Mouse (Mus musculus) limb, embryonic 11.5 days (tissue): ENCODE results near the gene Foxg1. TPM values are rescaled to one million over a fixed set of nuclear protein-coding genes. Genes with fewer than 3 reads are reported as not detected.
A peak's percentile ranks its signal among the peaks of the same experiment; 100 is the strongest.

Source experiments
- ATAC-seq: fragments of 200-750 bp; cut with Nextera tagmentation; 2 replicates; pipeline ENCODE4 v1.8.0; 2017; ENCODE audit warnings: low read depth; ENCODE audit not compliant: insufficient number of reproducible peaks, low FRiP score, low TSS enrichment
- DNase-seq: peaks from one replicate; pipeline ENCODE4 v3.0.0-alpha.2; 2015; ENCODE audit warnings: low spot score
- H3K27ac ChIP-seq: fragments of 300-500 bp; sonication (generic); replicated peaks from 2 replicates; pipeline ENCODE4 v1.5.1; 2014; ENCODE audit warnings: low read depth, mild to moderate bottlenecking, low read length
- H3K27me3 ChIP-seq: fragments of 300-500 bp; sonication (generic); 2 replicates; pipeline ENCODE4 v1.6.1; 2014; ENCODE audit warnings: mild to moderate bottlenecking, low read length, mixed read lengths; ENCODE audit not compliant: control insufficient read depth, insufficient read depth
- H3K36me3 ChIP-seq: fragments of 300-500 bp; sonication (generic); 2 replicates; pipeline ENCODE4 v1.6.1; 2014; ENCODE audit warnings: mild to moderate bottlenecking, low read length, moderate library complexity, mixed read lengths; ENCODE audit not compliant: control insufficient read depth, insufficient read depth
- H3K4me1 ChIP-seq: fragments of 300-500 bp; sonication (generic); 2 replicates; pipeline ENCODE4 v1.6.1; 2014; ENCODE audit warnings: low read length, mixed read lengths; ENCODE audit not compliant: control insufficient read depth, insufficient read depth
- H3K4me2 ChIP-seq: fragments of 300-500 bp; sonication (generic); 2 replicates; pipeline ENCODE4 v1.6.1; 2014; ENCODE audit warnings: low read depth, mild to moderate bottlenecking, moderate library complexity; ENCODE audit not compliant: severe bottlenecking
- H3K4me3 ChIP-seq: fragments of 300-500 bp; sonication (generic); 2 replicates; pipeline ENCODE4 v1.5.1; 2014; ENCODE audit warnings: low read depth, low read length
- H3K9ac ChIP-seq: fragments of 300-500 bp; sonication (generic); 2 replicates; pipeline ENCODE4 v1.6.1; 2014; ENCODE audit warnings: mild to moderate bottlenecking, low read length
- H3K9me3 ChIP-seq: fragments of 300-500 bp; sonication (generic); 2 replicates; pipeline ENCODE4 v1.6.1; 2016; ENCODE audit warnings: low read length; ENCODE audit not compliant: control insufficient read depth
- WGBS: fragments of 180-500 bp; shearing (Covaris S2); extraction: QIAGEN DNeasy Blood & Tissue Kit; methylation state at CpG from one replicate; pipeline ENCODE4 v1.1.7; 2014; 5-methylcytosine and 5-hydroxymethylcytosine counted together
- polyA plus RNA-seq: library from polyadenylated mRNA; unstranded; fragments of >200 nt; fragmentation: Nextera tagmentation; extraction: Ambion mirVana; gene quantifications from 2 replicates; pipeline ENCODE4 v1.2.1, GENCODE M21; 2014

Gene Foxg1
- polyA plus RNA-seq, 1 experiment from 2014 or later, result not detected

- Histone ChIP-seq H3K4me2 (no peak overlapping the region), H3K27ac (no peak overlapping the region), H3K4me1 (0 out of 2 replicates have a peak, but pooled peaks cover 2% of the 10 kb centered on the region), H3K36me3 (no peaks in the 10 kb centered on the region), H3K4me3 (no peak overlapping the region), H3K27me3 (peaks cover 63% of the 10 kb centered on the region), H3K9me3 (no peaks in the 10 kb centered on the region), H3K9ac (no peak overlapping the region)
- no peak for DNase-seq
- 20% methylated on average over 4 of the region's 4 CpGs for WGBS
- ATAC-seq, result no peak
Measured at GRCm38 (mm10) chr12:49397443-49398162, 15.1 kb downstream of the Foxg1 start.

GRCm38 (mm10) chr12:49398163-49398540 is 15.7 kb downstream of the Foxg1 start:
- no peak for DNase-seq
- H3K4me3 ChIP-seq, result no peak overlapping the region
- no peaks in the 10 kb centered on the region for H3K36me3 ChIP-seq
- no peaks in the 10 kb centered on the region for H3K9me3 ChIP-seq
- H3K9ac ChIP-seq, result no peak overlapping the region
- no peak overlapping the region for H3K4me2 ChIP-seq
- H3K4me1 ChIP-seq, result 0 out of 2 replicates have a peak, but pooled peaks cover 2% of the 10 kb centered on the region
- no peak for ATAC-seq
- peaks cover 63% of the 10 kb centered on the region for H3K27me3 ChIP-seq
- H3K27ac ChIP-seq, result no peak overlapping the region

GRCm38 (mm10) chr12:49398636-49399035 is 16.2 kb downstream of the Foxg1 start:
- Histone ChIP-seq H3K4me1 (0 out of 2 replicates have a peak, but pooled peaks cover 2% of the 10 kb centered on the region), H3K27me3 (peaks cover 65% of the 10 kb centered on the region), H3K27ac (no peak overlapping the region), H3K36me3 (no peaks in the 10 kb centered on the region), H3K4me2 (no peak overlapping the region), H3K9ac (no peak overlapping the region), H3K9me3 (no peaks in the 10 kb centered on the region), H3K4me3 (no peak overlapping the region)
- DNase-seq (no peak), ATAC-seq (no peak)
- 22% methylated on average over 3 of the region's 3 CpGs for whole genome bisulfite sequencing

- Histone ChIP-seq H3K4me3 (no peak overlapping the region), H3K27ac (no peak overlapping the region), H3K4me2 (no peak overlapping the region), H3K36me3 (no peaks in the 10 kb centered on the region), H3K9me3 (no peaks in the 10 kb centered on the region), H3K4me1 (0 out of 2 replicates have a peak, but pooled peaks cover 2% of the 10 kb centered on the region), H3K9ac (no peak overlapping the region), H3K27me3 (peaks cover 60% of the 10 kb centered on the region)
- WGBS, result 7% methylated on average over 1 of the region's 1 CpGs
- ATAC-seq (no peak), DNase-seq (no peak)
Measured at GRCm38 (mm10) chr12:49399611-49400010, 17.2 kb downstream of the Foxg1 start.

- Histone ChIP-seq H3K9ac (no peak overlapping the region), H3K27me3 (peaks cover 54% of the 10 kb centered on the region), H3K4me2 (no peak overlapping the region), H3K9me3 (no peaks in the 10 kb centered on the region), H3K36me3 (no peaks in the 10 kb centered on the region), H3K4me1 (0 out of 2 replicates have a peak, but pooled peaks cover 2% of the 10 kb centered on the region), H3K4me3 (no peak overlapping the region), H3K27ac (no peak overlapping the region)
- no peak for ATAC-seq
- DNase-seq, result peak; percentile 32
- 5% methylated on average over 9 of the region's 9 CpGs for WGBS
Measured at GRCm38 (mm10) chr12:49400036-49400852, 17.8 kb downstream of the Foxg1 start.

- Histone ChIP-seq H3K27ac (no peak overlapping the region), H3K9me3 (no peaks in the 10 kb centered on the region), H3K4me1 (0 out of 2 replicates have a peak, but pooled peaks cover 2% of the 10 kb centered on the region), H3K27me3 (peaks cover 51% of the 10 kb centered on the region), H3K4me2 (peak overlapping the region; percentile 78), H3K4me3 (peak overlapping the region; percentile 34; the same call in 1 of the 2 replicates), H3K36me3 (no peaks in the 10 kb centered on the region), H3K9ac (no peak overlapping the region)
- DNase-seq, result no peak
- ATAC-seq, result peak; percentile 75
- under 1% methylated on average over 8 of the region's 8 CpGs for WGBS
Measured at GRCm38 (mm10) chr12:49400853-49401118, 18.3 kb downstream of the Foxg1 start.

- WGBS, result under 1% methylated on average over 68 of the region's 68 CpGs
- no peak overlapping the region for H3K27ac ChIP-seq
Measured at GRCm38 (mm10) chr12:49401119-49401795, 18.8 kb downstream of the Foxg1 start.

GRCm38 (mm10) chr12:49401796-49402130 is 19.3 kb downstream of the Foxg1 start:
- Histone ChIP-seq H3K36me3 (no peaks in the 10 kb centered on the region), H3K27me3 (peaks cover 47% of the 10 kb centered on the region), H3K27ac (no peak overlapping the region), H3K9me3 (no peaks in the 10 kb centered on the region), H3K4me1 (0 out of 2 replicates have a peak, but pooled peaks cover 2% of the 10 kb centered on the region), H3K4me2 (peak overlapping the region; percentile 78), H3K9ac (no peak overlapping the region), H3K4me3 (peak overlapping the region; percentile 34)
- DNase-seq (no peak), ATAC-seq (no peak)
- 0% methylated on average over 5 of the region's 5 CpGs for WGBS

More at GRCm38 (mm10) chr12:49401119-49401795, 18.8 kb downstream of the Foxg1 start:
- ATAC-seq (peak; percentile 84), DNase-seq (peak; percentile 65)
- Histone ChIP-seq H3K9ac (peak overlapping the region; percentile 51), H3K4me1 (0 out of 2 replicates have a peak, but pooled peaks cover 2% of the 10 kb centered on the region), H3K27me3 (peaks cover 49% of the 10 kb centered on the region), H3K36me3 (no peaks in the 10 kb centered on the region), H3K9me3 (no peaks in the 10 kb centered on the region), H3K4me3 (peak overlapping the region; percentile 34), H3K4me2 (peak overlapping the region; percentile 78)
